Mouse (Mus musculus) G1E (cell line): ENCODE measurements around the gene Rfwd3.

ENCODE experiments used
- CTCF ChIP-seq: IDR thresholded peaks from 2 replicates; pipeline ENCODE4 v1.5.1; 2012; ENCODE audit warnings: low read depth, low read length, inconsistent platforms, mixed read lengths
- POLR2AphosphoS5 ChIP-seq: IDR thresholded peaks from 2 replicates; pipeline ENCODE4 v1.6.1; 2012; ENCODE audit warnings: low read depth, low read length, inconsistent platforms; ENCODE audit not compliant: insufficient replicate concordance
- TAL1 ChIP-seq: conservative IDR thresholded peaks from 2 replicates; pipeline ENCODE4 v1.6.1; 2012; ENCODE audit warnings: low read depth, low read length, inconsistent platforms, mixed read lengths

DNA sequence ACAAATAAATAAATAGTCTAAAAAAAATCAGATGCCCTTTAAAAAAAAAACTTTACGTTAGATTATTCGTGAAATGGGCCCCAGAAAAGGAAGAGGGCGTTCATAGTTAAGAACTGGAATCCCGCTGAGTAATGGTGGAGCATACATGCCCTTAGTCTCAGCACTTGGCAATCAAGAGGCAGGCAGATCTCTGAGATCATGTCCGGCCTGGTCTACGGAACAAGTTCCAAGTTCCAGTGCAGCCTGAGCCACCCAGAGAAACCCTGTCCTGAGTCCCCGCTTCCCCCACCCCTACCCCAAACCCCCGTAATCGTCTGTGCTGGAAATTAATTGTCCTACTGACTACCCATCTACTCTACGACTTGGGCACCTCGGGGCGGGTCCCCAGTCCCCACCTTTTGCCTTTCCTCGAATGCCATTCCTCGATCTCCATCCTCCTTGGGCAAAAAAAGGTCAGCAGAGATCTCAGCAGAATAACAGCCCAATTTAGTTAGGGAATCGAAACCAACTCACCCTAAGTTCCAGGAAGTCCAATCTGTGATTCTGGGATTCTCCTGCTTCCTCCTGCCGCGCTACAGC is 37.4 kb upstream of the Rfwd3 start:
- TF ChIP-seq TAL1 (no peak), CTCF (no peak), POLR2AphosphoS5 (no peak)
